Mouse (Mus musculus): ENCODE results near the gene Prune2.
A peak's percentile ranks its signal among the peaks of the same experiment; 100 is the strongest.

The Prune2 gene

GRCm38 (mm10) chr19:16955613-16956271 lies at the start of gene Prune2:
Prune2 (plus strand) TSS chr19:16956118.
- peak; percentile 73 for DNase-seq (ENCODE audit: low read depth, low spot score)

GRCm38 (mm10) chr19:16911507-16911906 lies 44.4 kb upstream of the Prune2 start:
- no peak for DNase-seq (ENCODE audit: low read depth, low spot score)

GRCm38 (mm10) chr19:16924516-16924915 lies 31.4 kb upstream of the Prune2 start:
- no peak for DNase-seq (ENCODE audit: low read depth, low spot score)

GRCm38 (mm10) chr19:16934664-16935063 lies 21.3 kb upstream of the Prune2 start:
- DNase-seq (ENCODE audit: low read depth, low spot score) = no peak

- no peak for DNase-seq (ENCODE audit: low read depth, low spot score)
Observed at GRCm38 (mm10) chr19:16948794-16949313, 7.1 kb upstream of the Prune2 start.

- DNase-seq (ENCODE audit: low read depth, low spot score) = no peak
Observed at GRCm38 (mm10) chr19:16949341-16949740, 6.6 kb upstream of the Prune2 start.

- DNase-seq (ENCODE audit: low read depth, low spot score) = no peak
Observed at GRCm38 (mm10) chr19:16950051-16950450, 5.9 kb upstream of the Prune2 start.

- no peak for DNase-seq (ENCODE audit: low read depth, low spot score)
Observed at GRCm38 (mm10) chr19:16950664-16951363, 5.1 kb upstream of the Prune2 start.

GRCm38 (mm10) chr19:16954736-16955135 lies 1.2 kb upstream of the Prune2 start:
- no peak for DNase-seq (ENCODE audit: low read depth, low spot score)

- DNase-seq (ENCODE audit: low read depth, low spot score) = no peak
Observed at GRCm38 (mm10) chr19:16955231-16955612, 696 bp upstream of the Prune2 start.

GRCm38 (mm10) chr19:16956319-16956718 lies 401 bp downstream of the Prune2 start:
- DNase-seq (ENCODE audit: low read depth, low spot score) = no peak

- no peak for DNase-seq (ENCODE audit: low read depth, low spot score)
Observed at GRCm38 (mm10) chr19:16959051-16959450, 3.1 kb downstream of the Prune2 start.

GRCm38 (mm10) chr19:16959551-16959950 lies 3.6 kb downstream of the Prune2 start:
- no peak for DNase-seq (ENCODE audit: low read depth, low spot score)

- no peak for DNase-seq (ENCODE audit: low read depth, low spot score)
Observed at GRCm38 (mm10) chr19:16961036-16961435, 5.1 kb downstream of the Prune2 start.

- no peak for DNase-seq (ENCODE audit: low read depth, low spot score)
Observed at GRCm38 (mm10) chr19:16963178-16963577, 7.3 kb downstream of the Prune2 start.

- no peak for DNase-seq (ENCODE audit: low read depth, low spot score)
Observed at GRCm38 (mm10) chr19:16968768-16969167, 12.8 kb downstream of the Prune2 start.

GRCm38 (mm10) chr19:16970612-16971011 lies 14.7 kb downstream of the Prune2 start:
- peak; percentile 63 for DNase-seq (ENCODE audit: low read depth, low spot score)

- no peak for DNase-seq (ENCODE audit: low read depth, low spot score)
Observed at GRCm38 (mm10) chr19:16978910-16979309, 23.0 kb downstream of the Prune2 start.

- no peak for DNase-seq (ENCODE audit: low read depth, low spot score)
Observed at GRCm38 (mm10) chr19:16981743-16982142, 25.8 kb downstream of the Prune2 start.

- DNase-seq (ENCODE audit: low read depth, low spot score) = peak; percentile 68
Observed at GRCm38 (mm10) chr19:16984897-16985296, 29.0 kb downstream of the Prune2 start.

- no peak for DNase-seq (ENCODE audit: low read depth, low spot score)
Observed at GRCm38 (mm10) chr19:16987984-16988383, 32.1 kb downstream of the Prune2 start.

GRCm38 (mm10) chr19:16992151-16992550 lies 36.2 kb downstream of the Prune2 start:
- no peak for DNase-seq (ENCODE audit: low read depth, low spot score)

- peak; percentile 10 for DNase-seq (ENCODE audit: low read depth, low spot score)
Observed at GRCm38 (mm10) chr19:16994260-16994659, 38.3 kb downstream of the Prune2 start.
